Mouse (Mus musculus) heart, adult 2 months (tissue): Measurements from ENCODE around the gene Calml4.

ENCODE experiments used
- CTCF ChIP-seq: fragments of 200-600 bp; IDR thresholded peaks from 2 replicates; pipeline ENCODE4 v1.8.1; 2022; ENCODE audit warnings: antibody characterized with exemption, mild to moderate bottlenecking, moderate library complexity
- EP300 ChIP-seq: fragments of 200-500 bp; IDR thresholded peaks from 2 replicates; pipeline ENCODE4 v1.6.1; 2011; ENCODE audit warnings: low read depth, low read length, control low read depth; ENCODE audit not compliant: insufficient read depth
- POLR2A ChIP-seq: fragments of 200-500 bp; IDR thresholded peaks from 2 replicates; pipeline ENCODE4 v1.6.1; 2011; ENCODE audit warnings: mild to moderate bottlenecking, low read depth, low read length, control low read depth; ENCODE audit not compliant: insufficient read depth

DNA sequence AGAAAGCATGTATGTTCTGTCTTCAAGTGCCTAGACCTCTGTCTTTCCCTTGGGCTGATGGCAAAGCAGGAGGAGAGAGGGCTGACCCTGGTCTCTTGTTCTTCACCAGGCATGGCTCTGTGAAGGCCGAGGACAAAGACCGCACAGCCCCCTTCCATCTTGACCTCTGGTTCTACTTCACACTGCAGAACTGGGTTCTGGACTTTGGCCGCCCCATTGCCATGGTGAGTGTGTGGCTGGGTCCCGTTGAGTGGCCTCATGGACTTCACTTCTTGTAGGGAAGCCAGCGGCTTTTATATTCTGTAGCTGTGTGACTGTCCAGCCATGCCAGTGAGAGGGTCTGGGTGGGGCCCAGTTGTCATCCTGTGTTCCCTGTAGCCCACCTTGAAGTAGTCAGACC lies 13.4 kb upstream of the Calml4 start:
- TF ChIP-seq CTCF (no peak), EP300 (no peak), POLR2A (no peak)
